Mouse (Mus musculus) kidney, postnatal 0 days (tissue): ENCODE results near the gene Hnrnpc. TPM values are rescaled to one million over a fixed set of nuclear protein-coding genes. Genes with fewer than 3 reads are reported as not detected.

Experiments
- ATAC-seq: fragments of 200-750 bp; cut with Nextera tagmentation; replicated peaks from 2 replicates; pipeline ENCODE4 v1.8.0; 2017; ENCODE audit warnings: low read depth, moderate number of reproducible peaks, moderate TSS enrichment, moderate library complexity; ENCODE audit not compliant: low FRiP score
- DNase-seq: peaks from one replicate; pipeline ENCODE4 v3.0.0-alpha.2; 2016; ENCODE audit warnings: low spot score
- H3K27ac ChIP-seq: fragments of 300-500 bp; sonication (generic); 2 replicates; pipeline ENCODE4 v1.5.1; 2014; ENCODE audit warnings: mild to moderate bottlenecking
- H3K27me3 ChIP-seq: fragments of 300-500 bp; sonication (generic); 2 replicates; pipeline ENCODE4 v1.6.1; 2014; ENCODE audit warnings: low read length, mixed read lengths; ENCODE audit not compliant: insufficient read depth
- H3K36me3 ChIP-seq: fragments of 300-500 bp; sonication (generic); 2 replicates; pipeline ENCODE4 v1.6.1; 2014; ENCODE audit warnings: low read length, mixed read lengths; ENCODE audit not compliant: insufficient read depth
- H3K4me1 ChIP-seq: fragments of 300-500 bp; sonication (generic); replicated peaks from 2 replicates; pipeline ENCODE4 v1.6.1; 2014; ENCODE audit warnings: antibody characterized with exemption, low read length, mixed read lengths; ENCODE audit not compliant: insufficient read depth
- H3K4me2 ChIP-seq: fragments of 300-500 bp; sonication (generic); 2 replicates; pipeline ENCODE4 v1.6.1; 2014; ENCODE audit warnings: mild to moderate bottlenecking, low read length, moderate library complexity, mixed read lengths
- H3K4me3 ChIP-seq: fragments of 300-500 bp; sonication (generic); replicated peaks from 2 replicates; pipeline ENCODE4 v1.5.1; 2014; ENCODE audit warnings: low read depth, low read length
- H3K9ac ChIP-seq: fragments of 300-500 bp; sonication (generic); 2 replicates; pipeline ENCODE4 v1.6.1; 2014; ENCODE audit warnings: low read depth, low read length
- H3K9me3 ChIP-seq: fragments of 300-500 bp; sonication (generic); replicated peaks from 2 replicates; pipeline ENCODE4 v1.6.1; 2016; ENCODE audit warnings: low read length, inconsistent platforms, mixed read lengths
- CTCF ChIP-seq: IDR thresholded peaks from 2 replicates; pipeline ENCODE4 v1.5.1; 2016; ENCODE audit warnings: antibody characterized with exemption, low read depth, mild to moderate bottlenecking, moderate library complexity
- WGBS: fragments of 180-500 bp; shearing (Covaris S2); extraction: QIAGEN DNeasy Blood & Tissue Kit; methylation state at CpG from one replicate; pipeline ENCODE4 v1.1.7; 2014; 5-methylcytosine and 5-hydroxymethylcytosine counted together
- polyA plus RNA-seq: library from polyadenylated mRNA; unstranded; fragments of >200 nt; fragmentation: Nextera tagmentation; extraction: Ambion mirVana; gene quantifications from 2 replicates; pipeline ENCODE4 v1.2.1, GENCODE M21; 2015

The Hnrnpc gene
- polyA plus RNA-seq, 1 experiment from 2014 or later, result 367 TPM

DNA sequence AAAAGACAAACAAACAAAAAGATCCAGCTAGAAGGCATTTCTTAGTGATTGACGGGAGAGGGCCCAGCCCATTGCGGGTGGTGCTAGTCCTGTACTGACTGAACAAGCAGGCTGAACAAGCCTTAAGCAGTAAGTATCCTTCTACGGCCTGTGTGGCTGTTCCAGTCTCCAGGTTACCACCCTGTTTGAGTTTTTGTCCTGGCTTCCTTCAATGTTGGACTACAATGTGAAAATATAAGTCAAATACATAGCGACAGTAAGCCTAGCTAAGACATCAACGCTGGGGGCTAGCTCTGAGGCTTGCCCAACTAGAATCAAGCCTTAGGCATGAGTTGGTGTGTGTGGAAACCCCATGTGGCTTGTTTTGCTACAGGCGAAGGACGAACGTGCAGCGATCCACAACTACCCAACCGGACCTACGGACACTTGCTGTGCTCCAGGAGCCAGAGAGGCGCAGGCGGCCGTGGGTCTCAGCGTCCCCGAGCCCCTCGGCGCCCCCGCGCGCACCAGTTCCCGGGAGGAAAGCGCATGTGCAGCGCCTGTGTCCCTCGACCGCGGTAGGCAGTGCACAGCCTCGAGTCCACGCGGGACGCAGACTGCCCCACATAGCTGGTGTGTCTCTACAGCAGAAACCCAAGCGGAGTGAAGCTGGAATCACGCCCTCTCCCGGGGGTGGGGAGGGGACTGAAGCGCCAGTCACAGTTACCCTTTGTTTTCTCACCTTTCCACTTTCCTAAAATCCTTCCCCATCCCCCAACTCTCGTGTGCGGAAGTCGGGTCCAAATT, 15.2 kb upstream of the Hnrnpc start:
- ATAC-seq (peak; percentile 84), DNase-seq (peak; percentile 76)
- WGBS, result under 1% methylated on average over 38 of the region's 38 CpGs
- Histone ChIP-seq H3K9me3 (no peaks in the 10 kb centered on the region), H3K27me3 (no peaks in the 10 kb centered on the region), H3K9ac (peak overlapping the region; percentile 68), H3K36me3 (no peaks in the 10 kb centered on the region), H3K4me3 (peak overlapping the region; percentile 44), H3K4me2 (peak overlapping the region; percentile 99), H3K4me1 (no peaks in the 10 kb centered on the region; the same call in 1 of the 2 replicates), H3K27ac (peak overlapping the region; percentile 83)
- TF ChIP-seq CTCF, result peak; percentile 44; the same call in 1 of the 2 replicates

GRCm38 (mm10) chr14:52118456-52118822, 14.6 kb upstream of the Hnrnpc start:
- Histone ChIP-seq H3K9ac (peak overlapping the region; percentile 68), H3K36me3 (no peaks in the 10 kb centered on the region), H3K4me3 (peak overlapping the region; percentile 44; the same call in 1 of the 2 replicates), H3K4me2 (peak overlapping the region; percentile 99), H3K9me3 (no peaks in the 10 kb centered on the region), H3K4me1 (no peaks in the 10 kb centered on the region; the same call in 1 of the 2 replicates), H3K27me3 (no peaks in the 10 kb centered on the region), H3K27ac (peak overlapping the region; percentile 83; the same call in 1 of the 2 replicates)
- 21% methylated on average over 8 of the region's 8 CpGs for WGBS
- TF ChIP-seq CTCF, result no peak
- DNase-seq (no peak), ATAC-seq (0 out of 2 replicates have a peak, but pooled peaks have one; percentile 16)

GRCm38 (mm10) chr14:52117241-52117640, 13.4 kb upstream of the Hnrnpc start:
- Histone ChIP-seq H3K27me3 (no peaks in the 10 kb centered on the region), H3K4me2 (no peak overlapping the region), H3K4me1 (no peaks in the 10 kb centered on the region; the same call in 1 of the 2 replicates), H3K27ac (no peak overlapping the region), H3K9ac (no peak overlapping the region), H3K9me3 (no peaks in the 10 kb centered on the region), H3K4me3 (no peak overlapping the region), H3K36me3 (no peaks in the 10 kb centered on the region)
- TF ChIP-seq CTCF, result no peak
- ATAC-seq (no peak), DNase-seq (no peak)
- WGBS, result 87% methylated on average over 5 of the region's 5 CpGs

DNA sequence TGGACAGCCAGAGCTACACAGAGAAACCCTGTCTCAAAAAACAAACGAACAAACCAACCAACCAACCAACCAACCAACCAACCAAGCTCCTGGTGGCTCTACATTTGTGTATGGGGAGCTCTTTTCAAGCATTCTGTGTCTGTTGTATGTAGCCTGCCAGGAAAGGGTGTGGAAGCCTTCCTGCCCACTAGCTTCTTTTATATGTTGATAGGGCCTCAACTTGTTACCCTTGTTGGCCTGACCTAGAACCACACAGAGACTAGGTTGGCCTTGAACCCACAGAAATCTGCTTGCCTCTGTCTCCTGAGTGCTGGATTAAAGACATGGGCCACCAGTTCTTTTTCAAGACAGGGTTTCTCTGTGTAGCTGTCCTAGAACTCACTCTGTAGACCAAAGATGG, 10.3 kb upstream of the Hnrnpc start:
- no peak for TF ChIP-seq CTCF
- no peaks in the 10 kb centered on the region; the same call in 1 of the 2 replicates for H3K4me1 ChIP-seq
- ATAC-seq (no peak), DNase-seq (no peak)
- no peaks in the 10 kb centered on the region for H3K9me3 ChIP-seq
- no peak overlapping the region for H3K27ac ChIP-seq
- no peaks in the 10 kb centered on the region for H3K36me3 ChIP-seq
- no peak overlapping the region for H3K4me3 ChIP-seq
- no peak overlapping the region for H3K9ac ChIP-seq
- no peak overlapping the region for H3K4me2 ChIP-seq
- 67% methylated on average over 1 of the region's 1 CpGs for WGBS
- H3K27me3 ChIP-seq, result no peaks in the 10 kb centered on the region

DNA sequence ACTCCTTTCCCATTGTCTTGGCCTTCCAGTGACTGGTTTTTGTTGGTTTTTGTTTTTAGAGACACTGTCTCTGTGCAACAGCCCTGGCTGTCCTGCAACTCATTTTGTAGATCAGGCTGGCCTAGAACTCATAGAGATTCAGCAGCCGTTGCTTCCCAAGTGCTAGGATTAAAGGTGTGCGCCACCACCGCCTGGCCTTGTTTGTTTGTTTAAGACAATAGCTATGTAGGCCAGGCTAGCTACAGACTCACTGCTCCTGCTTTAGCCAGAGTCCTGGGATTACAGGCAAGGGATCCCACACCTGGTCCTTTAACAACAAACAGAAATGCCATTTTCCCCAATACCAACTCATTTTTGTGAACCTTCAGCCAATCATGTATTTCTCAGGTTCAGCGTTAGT, 6.5 kb upstream of the Hnrnpc start, which contains the start of gene Rpgrip1:
Gene Rpgrip1, plus strand, starts transcription at position 359 of the 400 bp plus-strand sequence.
- ATAC-seq, result no peak
- Histone ChIP-seq H3K9me3 (no peaks in the 10 kb centered on the region), H3K4me2 (no peak within 1 kb of the TSS), H3K27me3 (no peaks in the 10 kb centered on the region), H3K9ac (no peak within 1 kb of the TSS), H3K4me3 (no peak within 1 kb of the TSS), H3K27ac (no peak within 1 kb of the TSS), H3K4me1 (0 out of 2 replicates have a peak, but pooled peaks cover 7% of the 10 kb centered on the region), H3K36me3 (no peaks in the 10 kb centered on the region)
- WGBS, result 93% methylated on average over 4 of the region's 4 CpGs
- no peak for TF ChIP-seq CTCF
- no peak for DNase-seq

GRCm38 (mm10) chr14:52108025-52108424, 4.2 kb upstream of the Hnrnpc start:
- no peak for ATAC-seq
- DNase-seq, result no peak
- Histone ChIP-seq H3K4me2 (no peak overlapping the region), H3K9ac (no peak overlapping the region), H3K4me3 (no peak overlapping the region), H3K36me3 (no peaks in the 10 kb centered on the region), H3K27me3 (no peaks in the 10 kb centered on the region), H3K4me1 (0 out of 2 replicates have a peak, but pooled peaks cover 7% of the 10 kb centered on the region), H3K27ac (no peak overlapping the region), H3K9me3 (no peaks in the 10 kb centered on the region)
- TF ChIP-seq CTCF, result no peak
- 77% methylated on average over 2 of the region's 2 CpGs for whole genome bisulfite sequencing
